Mouse (Mus musculus): Measurements from ENCODE around the gene Ubash3b. TPM values are rescaled to one million over a fixed set of nuclear protein-coding genes. Genes with fewer than 3 reads are reported as not detected.

The Ubash3b gene
- total RNA-seq, 1 experiment from 2014 or later = 9.6 TPM

Other genes with a start within 250 kb of the Ubash3b start
- not detected in 2 replicates for gene Jhy, start 197.6 kb downstream of the Ubash3b start, total RNA-seq (2017)
- 0.13 TPM in 1 of 2 replicates, not detected in the other for gene Crtam, start 157.1 kb downstream of the Ubash3b start, total RNA-seq (2017)

All from hematopoietic stem cell, adult 5-6 weeks (primary cell).